Mouse (Mus musculus) CH12.LX (cell line): Measurements from ENCODE around the gene Tmem81. TPM values are rescaled to one million over a fixed set of nuclear protein-coding genes. Genes with fewer than 3 reads are reported as not detected.
A peak's percentile ranks its signal among the peaks of the same experiment; 100 is the strongest.

Experiments used
- DNase-seq: peaks from one replicate; pipeline ENCODE4 v3.0.0-alpha.2; 2013; ENCODE audit errors: extremely low read depth
- H3K27ac ChIP-seq: 2 replicates; pipeline ENCODE4 v1.5.1; 2012; ENCODE audit warnings: low read depth, mild to moderate bottlenecking, control low read depth, moderate library complexity; ENCODE audit not compliant: insufficient read depth
- H3K27me3 ChIP-seq: replicated peaks from 2 replicates; pipeline ENCODE3; 2012; ENCODE audit warnings: inconsistent platforms
- H3K36me3 ChIP-seq, 2 experiments: replicated peaks in 1 of 2; 2 replicates each; pipeline versions ENCODE3 to v1.6.1; 2012; ENCODE audit warnings: inconsistent platforms in 1 of 2, low read length in 1 of 2, mild to moderate bottlenecking in 1 of 2, mixed read lengths in 1 of 2, moderate library complexity in 1 of 2; ENCODE audit not compliant: control insufficient read depth in 1 of 2, insufficient read depth in 1 of 2
- H3K4me1 ChIP-seq, 2 experiments: 2 replicates each; pipeline ENCODE4 v1.6.1; 2012; ENCODE audit warnings: inconsistent platforms in 1 of 2, moderate library complexity in 1 of 2; ENCODE audit not compliant: insufficient read depth in 2 of 2, control insufficient read depth in 1 of 2
- H3K4me2 ChIP-seq: 2 replicates; pipeline ENCODE4 v1.6.1; 2012; ENCODE audit warnings: low read depth, mild to moderate bottlenecking, control low read depth; ENCODE audit not compliant: poor library complexity, insufficient read depth, severe bottlenecking
- H3K4me3 ChIP-seq, 3 experiments: fragments of 150-350 bp in 1 of 3; sonication (generic) in 1 of 3; replicated peaks in 1 of 3; 2 replicates each; pipeline versions ENCODE3 to v1.5.1; 2011 to 2012; ENCODE audit warnings: low read depth in 2 of 3, low read length in 2 of 3, mild to moderate bottlenecking in 2 of 3, moderate library complexity in 2 of 3, control low read depth in 1 of 3, improper control_type of control experiment in 1 of 3, inconsistent platforms in 1 of 3, mixed read lengths in 1 of 3; ENCODE audit not compliant: poor library complexity in 1 of 3
- H3K79me2 ChIP-seq: replicated peaks from 2 replicates; pipeline ENCODE4 v1.6.1; 2012; ENCODE audit warnings: mild to moderate bottlenecking, moderate library complexity; ENCODE audit not compliant: control insufficient read depth, poor library complexity, insufficient read depth, severe bottlenecking; ENCODE audit errors: extremely low read depth
- H3K9ac ChIP-seq: 2 replicates; pipeline ENCODE4 v1.6.1; 2012; ENCODE audit warnings: low read depth, mild to moderate bottlenecking, control low read depth, moderate library complexity; ENCODE audit not compliant: insufficient read depth
- H3K9me3 ChIP-seq: replicated peaks from 2 replicates; pipeline ENCODE3; 2012; ENCODE audit warnings: low read length, inconsistent platforms, mixed read lengths
- BHLHE40 ChIP-seq: IDR thresholded peaks from 2 replicates; pipeline ENCODE4 v1.6.1; 2011; ENCODE audit warnings: mild to moderate bottlenecking, low read depth, low read length, improper control_type of control experiment
- ELF1 ChIP-seq: IDR thresholded peaks from 2 replicates; pipeline ENCODE4 v1.6.1; 2014; ENCODE audit warnings: low read depth, mild to moderate bottlenecking, inconsistent platforms, low read length, improper control_type of control experiment
- HCFC1 ChIP-seq: IDR thresholded peaks from 2 replicates; pipeline ENCODE4 v1.6.1; 2012; ENCODE audit warnings: low read depth, mild to moderate bottlenecking, inconsistent platforms, low read length, improper control_type of control experiment
- JUN ChIP-seq: IDR thresholded peaks from 2 replicates; pipeline ENCODE4 v1.6.1; 2011; ENCODE audit warnings: low read depth, mild to moderate bottlenecking, low read length, improper control_type of control experiment, moderate library complexity; ENCODE audit not compliant: insufficient read depth
- KAT2A ChIP-seq: IDR thresholded peaks from 2 replicates; pipeline ENCODE4 v1.6.1; 2012; ENCODE audit warnings: low read length, improper control_type of control experiment, inconsistent platforms; ENCODE audit not compliant: insufficient replicate concordance
- MAFK ChIP-seq: IDR thresholded peaks from 2 replicates; pipeline ENCODE4 v1.6.1; 2011; ENCODE audit warnings: low read length, improper control_type of control experiment; ENCODE audit not compliant: insufficient replicate concordance
- MAX ChIP-seq: IDR thresholded peaks from 2 replicates; pipeline ENCODE4 v1.6.1; 2011; ENCODE audit warnings: low read length, improper control_type of control experiment
- MAZ ChIP-seq: IDR thresholded peaks from 2 replicates; pipeline ENCODE4 v1.6.1; 2012; ENCODE audit warnings: low read depth, mild to moderate bottlenecking, inconsistent platforms, low read length, improper control_type of control experiment, moderate library complexity
- MEF2A ChIP-seq: IDR thresholded peaks from 2 replicates; pipeline ENCODE4 v1.6.1; 2014; ENCODE audit warnings: low read depth, mild to moderate bottlenecking, inconsistent platforms, low read length, improper control_type of control experiment, borderline replicate concordance
- MXI1 ChIP-seq: IDR thresholded peaks from 2 replicates; pipeline ENCODE4 v1.6.1; 2011; ENCODE audit warnings: mild to moderate bottlenecking, low read depth, low read length, improper control_type of control experiment
- PAX5 ChIP-seq: IDR thresholded peaks from 2 replicates; pipeline ENCODE4 v1.6.1; 2012; ENCODE audit warnings: low read length, inconsistent platforms, mixed read lengths
- POLR2A ChIP-seq: IDR thresholded peaks from 2 replicates; pipeline ENCODE4 v1.6.1; 2011; ENCODE audit warnings: low read depth, mild to moderate bottlenecking, improper control_type of control experiment, low read length
- POLR2AphosphoS2 ChIP-seq: IDR thresholded peaks from 2 replicates; pipeline ENCODE4 v1.6.1; 2011; ENCODE audit warnings: low read depth, low read length, improper control_type of control experiment
- SMC3 ChIP-seq: IDR thresholded peaks from 2 replicates; pipeline ENCODE4 v1.6.1; 2011; ENCODE audit warnings: low read depth, low read length, improper control_type of control experiment
- UBTF ChIP-seq: IDR thresholded peaks from 2 replicates; pipeline ENCODE4 v1.6.1; 2012; ENCODE audit warnings: low read depth, mild to moderate bottlenecking, inconsistent platforms, low read length, improper control_type of control experiment, moderate library complexity
- ZNF384 ChIP-seq: IDR thresholded peaks from 2 replicates; pipeline ENCODE4 v1.6.1; 2012; ENCODE audit warnings: low read depth, low read length, improper control_type of control experiment, inconsistent platforms
- dilution Hi-C: fragments of 300-500 bp; cut with MboI; formaldehyde crosslinking; loops from 2 replicates; pipeline ENCODE4 v1.14.3; 2020; ENCODE audit warnings: low sequenced_read_pairs; ENCODE audit not compliant: extremely low pct_unique_long_range_greater_than_20kb, extremely low pct_ligation_motif_present
- in situ Hi-C: fragments of 300-500 bp; cut with MboI; formaldehyde crosslinking; loops from 3 replicates; pipeline ENCODE4 v1.14.3; 2019; ENCODE audit warnings: low sequenced_read_pairs, low pct_ligation_motif_present, low pct_unique_long_range_greater_than_20kb, mixed read lengths
- polyA plus RNA-seq: library from polyadenylated mRNA; unstranded; fragments of >175 nt; gene quantifications from 2 replicates; pipeline ENCODE4 v1.2.1, GENCODE M21; 2012; ENCODE audit warnings: low read depth; ENCODE audit not compliant: insufficient read length
- total RNA-seq, 2 experiments: library from RNA; depleted of rRNA; stranded (reverse); fragments of 300-350 nt in 1 of 2; fragments of >200 nt in 1 of 2; gene quantifications; 2 replicates each; pipeline ENCODE4 v1.2.3; 2012 to 2014

Gene Tmem81
- total and polyA plus RNA-seq, 3 experiments, result 2.2 to 3.3 (median 2.8) TPM

DNA sequence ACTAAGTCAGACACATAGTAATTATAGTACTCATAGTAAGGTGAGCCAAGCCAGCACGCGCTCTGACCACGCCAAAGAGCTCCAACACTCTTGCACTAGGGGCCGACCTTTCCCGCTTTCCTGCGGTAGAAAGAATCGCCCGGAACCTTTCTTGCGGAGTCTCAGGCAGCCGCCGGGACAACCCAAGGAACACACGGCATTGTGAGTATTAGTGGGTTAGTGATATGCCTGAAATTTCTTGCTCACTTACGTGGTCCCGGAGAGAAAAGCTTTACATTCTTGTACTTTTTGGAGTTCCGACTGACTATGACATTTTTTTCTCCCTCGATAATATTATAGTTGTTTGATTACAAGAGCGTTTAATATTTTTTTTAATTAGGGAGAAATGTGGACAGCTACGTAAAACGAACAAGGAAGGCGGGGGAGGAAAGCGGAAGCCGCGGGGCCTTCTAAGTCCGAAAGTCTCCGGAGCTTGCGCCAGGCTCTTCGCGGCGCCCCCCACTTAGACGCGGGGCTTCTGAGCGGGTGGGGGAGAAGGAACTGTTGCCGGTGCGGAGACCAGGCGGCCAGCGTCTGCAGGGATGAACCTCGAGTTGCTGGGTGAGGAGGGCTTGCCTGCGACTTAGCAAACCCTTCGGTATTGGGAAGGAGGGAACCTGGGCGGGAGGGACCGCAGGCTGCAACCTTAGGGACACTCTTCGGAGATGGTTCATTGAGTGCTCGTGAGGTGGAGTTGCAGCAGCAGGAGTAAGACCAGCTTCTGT is 28.9 kb upstream of the Tmem81 start, which contains the start of gene Rbbp5 (continued):
- peak; percentile 100 for TF ChIP-seq MAX
- TF ChIP-seq ELF1, result peak; percentile 88

DNA sequence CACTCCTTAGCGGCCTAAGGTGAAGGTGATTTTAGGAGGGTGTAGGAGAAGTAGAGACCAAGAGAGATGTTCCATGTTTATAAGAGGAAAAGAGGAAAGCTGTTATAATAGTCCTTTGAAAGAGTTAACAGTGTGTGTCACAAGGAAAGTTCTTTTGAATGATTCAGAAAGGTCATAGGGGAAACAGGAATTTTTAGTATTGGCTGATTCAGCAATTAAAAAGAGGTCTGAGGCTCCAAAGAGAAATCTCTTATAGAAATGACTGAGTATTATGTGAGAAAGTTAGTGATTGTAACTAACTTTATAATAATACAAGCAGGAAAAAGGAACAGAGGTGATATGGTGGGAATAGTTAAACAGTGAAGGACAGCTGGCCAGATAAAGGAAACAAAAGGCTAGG is 26.6 kb upstream of the Tmem81 start:
- TF ChIP-seq POLR2A (no peak), MAFK (peak; percentile 50; the same call in 1 of the 2 replicates), PAX5 (no peak), HCFC1 (no peak), MAZ (no peak)
- in situ Hi-C loops, result no loop called here

DNA sequence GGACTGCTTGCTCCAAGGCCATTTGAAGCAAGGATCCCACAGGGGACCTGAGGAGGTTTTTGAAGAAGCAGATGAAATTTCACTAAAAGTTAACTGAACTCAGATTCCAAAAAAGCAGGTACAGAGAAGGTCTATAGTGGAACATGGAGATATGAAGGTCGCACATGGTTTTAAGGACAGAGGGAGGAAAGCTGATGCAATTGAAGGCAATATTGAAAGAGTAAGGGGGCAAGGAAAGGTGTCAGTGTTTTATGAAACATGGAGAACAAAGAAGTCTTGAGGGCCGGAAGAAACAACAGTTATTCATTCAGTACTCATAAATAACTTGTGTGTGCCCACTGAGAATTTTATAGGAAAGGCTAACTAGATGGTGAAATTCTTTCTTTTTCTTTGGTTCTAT is 24.4 kb upstream of the Tmem81 start:
- no peak for DNase-seq
- H3K4me2 ChIP-seq, result 0 out of 2 replicates have a peak overlapping the region, but pooled peaks have one; percentile 3
- dilution Hi-C loops, result no loop called here

More for the DNA sequence above, 26.6 kb upstream of the Tmem81 start:
- H3K4me3 ChIP-seq, result no peak overlapping the region
- no peak overlapping the region for H3K27ac ChIP-seq
- dilution Hi-C loops, result no loop called here
- peaks cover 64% of the 10 kb centered on the region for H3K79me2 ChIP-seq
- peaks cover 0 to 27% of the 10 kb centered on the region in 2 experiments for H3K36me3 ChIP-seq
- no peaks in the 10 kb centered on the region for H3K27me3 ChIP-seq
- H3K9me3 ChIP-seq, result no peaks in the 10 kb centered on the region
- no peak overlapping the region for H3K9ac ChIP-seq
- H3K4me1 ChIP-seq, result peaks cover 2 to 50% of the 10 kb centered on the region in 2 experiments; a peak in 2 of 4 replicates
- H3K4me2 ChIP-seq, result peak overlapping the region; percentile 22; the same call in 1 of the 2 replicates
- no peak for DNase-seq

More for the DNA sequence above, 24.4 kb upstream of the Tmem81 start:
- peak overlapping the region; percentile 63 for H3K9ac ChIP-seq
- H3K27me3 ChIP-seq, result no peaks in the 10 kb centered on the region
- peaks cover 4 to 47% of the 10 kb centered on the region in 2 experiments for H3K36me3 ChIP-seq
- peaks cover 58% of the 10 kb centered on the region for H3K79me2 ChIP-seq
- in situ Hi-C loops, result no loop called here
- H3K9me3 ChIP-seq, result no peaks in the 10 kb centered on the region
- H3K27ac ChIP-seq, result peak overlapping the region; percentile 4; the same call in 1 of the 2 replicates
- peaks cover 2 to 41% of the 10 kb centered on the region in 2 experiments; a peak in 2 of 4 replicates for H3K4me1 ChIP-seq
- no peak overlapping the region for H3K4me3 ChIP-seq
- TF ChIP-seq BHLHE40 (no peak), JUN (no peak), KAT2A (no peak), UBTF (no peak), MXI1 (no peak), ZNF384 (no peak), MEF2A (no peak), POLR2AphosphoS2 (no peak), SMC3 (no peak)
